Mouse (Mus musculus): ENCODE data around the gene Tmem126b. TPM values are rescaled to one million over a fixed set of nuclear protein-coding genes. Genes with fewer than 3 reads are reported as not detected.

Tmem126b gene
- polyA plus RNA-seq, 2 experiments, result 5.6 to 11.2 TPM

GRCm38 (mm10) chr7:90442518-90443080 lies 33.2 kb downstream of the Tmem126b start, which contains the start of gene Crebzf:
Gene Crebzf, plus strand, starts transcription at chr7:90442729.
- Histone ChIP-seq H3K27ac (peak within 1 kb of the TSS; percentile 73), H3K9me3 (ENCODE audit: control insufficient read depth, low read length) (no peaks in the 10 kb centered on the region), H3K4me1 (replicated peaks; ENCODE audit: control insufficient read depth in 2 of 2, insufficient read depth in 2 of 2, low read length in 1 of 2) (peaks cover 0 to 3% of the 10 kb centered on the region in 2 experiments; a peak in 2 of 4 replicates), H3K4me3 (ENCODE audit: insufficient read depth in 1 of 2, low read depth in 2 of 2, low read length in 2 of 2) (peak within 1 kb of the TSS; percentile 85 to 87), H3K36me3 (replicated peaks; ENCODE audit: control insufficient read depth, insufficient read depth, low read depth) (peaks cover 8% of the 10 kb centered on the region), H3K9ac (replicated peaks) (peak within 1 kb of the TSS; percentile 83), H3K4me2 (ENCODE audit: low read depth) (peak within 1 kb of the TSS; percentile 78), H3K27me3 (ENCODE audit: control insufficient read depth, insufficient read depth, low read length) (no peaks in the 10 kb centered on the region)
- peak; percentile 91 for ATAC-seq (ENCODE audit: insufficient read depth)
- peak; percentile 95 to 97 (median 97) for DNase-seq (ENCODE audit: low read depth in 3 of 3, low spot score in 3 of 3)
- under 1% methylated on average over 52 of the region's 54 CpGs for whole genome bisulfite sequencing (ENCODE audit: insufficient replicate concordance)
- TF ChIP-seq EP300 (IDR thresholded peaks at IDR 0.05; ENCODE audit: low read depth) (peak; percentile 88), CTCF (IDR thresholded peaks at IDR 0.05; ENCODE audit: low read depth) (no peak)

- ATAC-seq (ENCODE audit: insufficient read depth), result no peak
- H3K4me3 ChIP-seq (ENCODE audit: insufficient read depth in 1 of 2, low read depth in 2 of 2, low read length in 2 of 2), result peak overlapping the region; percentile 48 to 87
- TF ChIP-seq CTCF (IDR thresholded peaks at IDR 0.05; ENCODE audit: low read depth), result no peak
- TF ChIP-seq EP300 (IDR thresholded peaks at IDR 0.05; ENCODE audit: low read depth), result no peak
- H3K4me2 ChIP-seq (ENCODE audit: low read depth), result peak overlapping the region; percentile 78
- peak overlapping the region; percentile 51 for H3K27ac ChIP-seq
- H3K27me3 ChIP-seq (ENCODE audit: control insufficient read depth, insufficient read depth, low read length), result no peaks in the 10 kb centered on the region
- H3K9ac ChIP-seq (replicated peaks), result peak overlapping the region; percentile 83
- peaks cover 0 to 3% of the 10 kb centered on the region in 2 experiments; a peak in 2 of 4 replicates for H3K4me1 ChIP-seq (replicated peaks; ENCODE audit: control insufficient read depth in 2 of 2, insufficient read depth in 2 of 2, low read length in 1 of 2)
- 12% methylated on average over 4 of the region's 4 CpGs for WGBS (ENCODE audit: insufficient replicate concordance)
- no peak for DNase-seq (ENCODE audit: low read depth in 3 of 3, low spot score in 3 of 3)
- no peaks in the 10 kb centered on the region for H3K9me3 ChIP-seq (ENCODE audit: control insufficient read depth, low read length)
- peaks cover 4% of the 10 kb centered on the region for H3K36me3 ChIP-seq (replicated peaks; ENCODE audit: control insufficient read depth, insufficient read depth, low read depth)
Observed at GRCm38 (mm10) chr7:90442070-90442469, 33.7 kb downstream of the Tmem126b start.

- Histone ChIP-seq H3K4me3 (ENCODE audit: insufficient read depth in 1 of 2, low read depth in 2 of 2, low read length in 2 of 2) (no peak overlapping the region), H3K9ac (replicated peaks) (no peak overlapping the region), H3K36me3 (replicated peaks; ENCODE audit: control insufficient read depth, insufficient read depth, low read depth) (no peaks in the 10 kb centered on the region; the same call in 1 of the 2 replicates), H3K9me3 (ENCODE audit: control insufficient read depth, low read length) (no peaks in the 10 kb centered on the region), H3K27ac (no peak overlapping the region), H3K4me1 (replicated peaks; ENCODE audit: control insufficient read depth in 2 of 2, insufficient read depth in 2 of 2, low read length in 1 of 2) (no peaks in the 10 kb centered on the region), H3K27me3 (ENCODE audit: control insufficient read depth, insufficient read depth, low read length) (no peaks in the 10 kb centered on the region), H3K4me2 (ENCODE audit: low read depth) (no peak overlapping the region)
- 71% methylated on average over 4 of the region's 4 CpGs for WGBS (ENCODE audit: insufficient replicate concordance)
- ATAC-seq (ENCODE audit: insufficient read depth) (no peak), DNase-seq (ENCODE audit: low read depth in 3 of 3, low spot score in 3 of 3) (no peak)
- TF ChIP-seq CTCF (IDR thresholded peaks at IDR 0.05; ENCODE audit: low read depth) (no peak), EP300 (IDR thresholded peaks at IDR 0.05; ENCODE audit: low read depth) (no peak)
Observed at GRCm38 (mm10) chr7:90440044-90440443, 35.8 kb downstream of the Tmem126b start.

GRCm38 (mm10) chr7:90432221-90432620 lies 43.6 kb downstream of the Tmem126b start:
- Histone ChIP-seq H3K9me3 (ENCODE audit: control insufficient read depth, low read length) (no peaks in the 10 kb centered on the region), H3K4me3 (ENCODE audit: insufficient read depth in 1 of 2, low read depth in 2 of 2, low read length in 2 of 2) (no peak overlapping the region), H3K4me2 (ENCODE audit: low read depth) (no peak overlapping the region), H3K27ac (no peak overlapping the region), H3K27me3 (ENCODE audit: control insufficient read depth, insufficient read depth, low read length) (no peaks in the 10 kb centered on the region), H3K36me3 (replicated peaks; ENCODE audit: control insufficient read depth, insufficient read depth, low read depth) (no peaks in the 10 kb centered on the region), H3K9ac (replicated peaks) (no peak overlapping the region), H3K4me1 (replicated peaks; ENCODE audit: control insufficient read depth in 2 of 2, insufficient read depth in 2 of 2, low read length in 1 of 2) (no peaks in the 10 kb centered on the region)
- ATAC-seq (ENCODE audit: insufficient read depth) (no peak), DNase-seq (ENCODE audit: low read depth in 3 of 3, low spot score in 3 of 3) (no peak)
- TF ChIP-seq EP300 (IDR thresholded peaks at IDR 0.05; ENCODE audit: low read depth) (no peak), CTCF (IDR thresholded peaks at IDR 0.05; ENCODE audit: low read depth) (no peak)

GRCm38 (mm10) chr7:90427006-90427405 lies 48.8 kb downstream of the Tmem126b start:
- TF ChIP-seq CTCF (IDR thresholded peaks at IDR 0.05; ENCODE audit: low read depth) (no peak), EP300 (IDR thresholded peaks at IDR 0.05; ENCODE audit: low read depth) (no peak)
- WGBS (ENCODE audit: insufficient replicate concordance), result 58% methylated on average over 9 of the region's 9 CpGs
- DNase-seq (ENCODE audit: low read depth in 3 of 3, low spot score in 3 of 3) (no peak), ATAC-seq (ENCODE audit: insufficient read depth) (no peak)
- no peaks in the 10 kb centered on the region for H3K4me1 ChIP-seq (replicated peaks; ENCODE audit: control insufficient read depth in 2 of 2, insufficient read depth in 2 of 2, low read length in 1 of 2)
- no peaks in the 10 kb centered on the region for H3K9me3 ChIP-seq (ENCODE audit: control insufficient read depth, low read length)
- H3K4me2 ChIP-seq (ENCODE audit: low read depth), result no peak overlapping the region; the same call in 1 of the 2 replicates
- H3K9ac ChIP-seq (replicated peaks), result no peak overlapping the region
- no peaks in the 10 kb centered on the region for H3K27me3 ChIP-seq (ENCODE audit: control insufficient read depth, insufficient read depth, low read length)
- H3K4me3 ChIP-seq (ENCODE audit: insufficient read depth in 1 of 2, low read depth in 2 of 2, low read length in 2 of 2), result no peak overlapping the region
- no peaks in the 10 kb centered on the region for H3K36me3 ChIP-seq (replicated peaks; ENCODE audit: control insufficient read depth, insufficient read depth, low read depth)
- no peak overlapping the region for H3K27ac ChIP-seq
